Mouse (Mus musculus): Measurements from ENCODE around the gene Clec9a.

Gene Clec9a

GRCm38 (mm10) chr6:129408562-129408961 is at the start of gene Clec9a:
Clec9a (plus strand) TSS chr6:129408862.
- DNase-seq: no peak

GRCm38 (mm10) chr6:129359515-129359914 is 49.1 kb upstream of the Clec9a start:
- DNase-seq: no peak

GRCm38 (mm10) chr6:129363942-129364341 is 44.7 kb upstream of the Clec9a start:
- no peak for DNase-seq

- peak; percentile 60 for DNase-seq
Measured at GRCm38 (mm10) chr6:129365959-129366359, 42.7 kb upstream of the Clec9a start.

GRCm38 (mm10) chr6:129369374-129370132 is 39.1 kb upstream of the Clec9a start:
- no peak for DNase-seq

GRCm38 (mm10) chr6:129374937-129375471 is 33.7 kb upstream of the Clec9a start:
- DNase-seq: no peak

GRCm38 (mm10) chr6:129380454-129380853 is 28.2 kb upstream of the Clec9a start:
- no peak for DNase-seq

- no peak for DNase-seq
Measured at GRCm38 (mm10) chr6:129381736-129382135, 26.9 kb upstream of the Clec9a start.

GRCm38 (mm10) chr6:129383466-129383865 is 25.2 kb upstream of the Clec9a start:
- no peak for DNase-seq

GRCm38 (mm10) chr6:129385000-129385399 is 23.7 kb upstream of the Clec9a start:
- DNase-seq: no peak

GRCm38 (mm10) chr6:129385774-129386173 is 22.9 kb upstream of the Clec9a start, which contains the start of gene Clec12b:
Clec12b (minus strand) TSS chr6:129385874.
- no peak for DNase-seq

- no peak for DNase-seq
Measured at GRCm38 (mm10) chr6:129393087-129393720, 15.5 kb upstream of the Clec9a start.

GRCm38 (mm10) chr6:129393732-129394131 is 14.9 kb upstream of the Clec9a start:
- DNase-seq: no peak

- no peak for DNase-seq
Measured at GRCm38 (mm10) chr6:129396997-129397396, 11.7 kb upstream of the Clec9a start, which contains the start of gene Clec1b. Clec1b (plus strand) TSS chr6:129397297.

- peak; percentile 21 for DNase-seq
Measured at GRCm38 (mm10) chr6:129399945-129400344, 8.7 kb upstream of the Clec9a start.

GRCm38 (mm10) chr6:129402404-129402803 is 6.3 kb upstream of the Clec9a start:
- DNase-seq: no peak

- no peak for DNase-seq
Measured at GRCm38 (mm10) chr6:129403391-129403790, 5.3 kb upstream of the Clec9a start.

- DNase-seq: no peak
Measured at GRCm38 (mm10) chr6:129405999-129406398, 2.7 kb upstream of the Clec9a start.

GRCm38 (mm10) chr6:129407324-129407723 is 1.3 kb upstream of the Clec9a start:
- DNase-seq: no peak

GRCm38 (mm10) chr6:129414177-129414576 is 5.5 kb downstream of the Clec9a start:
- no peak for DNase-seq

- no peak for DNase-seq
Measured at GRCm38 (mm10) chr6:129422311-129422710, 13.6 kb downstream of the Clec9a start.

GRCm38 (mm10) chr6:129423040-129423733 is 14.5 kb downstream of the Clec9a start:
- no peak for DNase-seq

- peak; percentile 79 for DNase-seq
Measured at GRCm38 (mm10) chr6:129423734-129424072, 15.0 kb downstream of the Clec9a start.
